Mouse (Mus musculus) cerebellum, postnatal 14 days (tissue): ENCODE measurements around the gene Atg4d.
"Not testable (repeated sequence)": the region's sequence is repeated elsewhere in the genome, so short reads cannot be mapped to it uniquely, and the experiment has no call there.

Source experiments
- DNase-seq, 2 experiments: peaks; one replicate each; pipeline ENCODE4 v3.0.0; 2021; ENCODE audit warnings: mixed read lengths in 2 of 2

Atg4d gene

DNA sequence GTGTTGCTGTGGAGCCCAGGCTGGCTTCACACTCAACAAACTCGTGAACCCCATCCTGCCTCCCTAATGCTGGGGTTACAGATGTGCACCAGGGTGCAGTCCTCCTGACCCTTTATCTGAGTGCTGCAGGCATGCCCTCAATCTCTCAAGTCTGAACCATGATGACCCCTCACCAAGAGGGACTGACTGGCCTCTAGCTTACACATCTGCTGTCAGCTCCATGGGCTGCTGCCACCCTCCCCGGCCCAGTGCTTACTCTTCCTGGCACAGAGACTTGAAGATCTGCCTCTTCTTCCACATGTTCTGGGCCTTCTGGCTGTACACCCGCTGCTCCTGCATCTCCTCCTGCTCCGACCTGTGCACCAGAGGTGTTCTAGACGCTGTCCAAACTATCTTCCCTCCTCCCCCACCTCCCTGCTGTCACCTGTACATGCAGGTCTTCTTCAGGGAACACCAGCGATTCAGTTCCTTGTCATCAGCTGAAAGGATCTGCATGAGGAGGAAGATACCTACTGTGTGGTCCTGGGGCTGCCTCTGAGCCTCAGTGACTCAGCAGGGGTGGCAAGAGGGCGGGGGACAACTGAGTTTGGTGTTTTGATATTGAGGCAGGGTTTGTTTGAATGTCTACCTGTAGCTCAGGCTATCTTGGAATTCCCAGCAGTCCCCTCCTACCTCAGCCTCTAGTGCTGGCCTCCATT lies 10.1 kb downstream of the Atg4d start:
- no peak for DNase-seq

DNA sequence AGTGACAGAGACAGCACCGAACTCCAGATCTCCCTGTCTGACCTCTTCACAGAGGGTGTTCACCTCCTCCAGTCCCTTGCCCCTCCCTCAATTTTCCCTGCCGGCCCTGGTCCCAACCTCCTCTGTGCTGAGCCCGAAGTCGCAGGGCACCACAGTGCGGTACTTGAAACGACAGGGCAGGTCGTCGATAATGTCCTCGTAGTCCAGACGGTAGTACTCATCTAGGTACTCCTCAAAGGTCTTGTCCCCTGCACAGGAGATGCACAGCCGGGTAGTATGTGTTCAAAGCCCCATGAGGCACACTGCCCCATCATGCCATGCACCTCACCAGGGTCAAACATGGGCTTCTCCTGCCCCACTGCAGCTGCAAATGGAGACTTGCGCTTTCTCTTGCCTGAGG lies 10.6 kb downstream of the Atg4d start:
- no peak for DNase-seq

DNA sequence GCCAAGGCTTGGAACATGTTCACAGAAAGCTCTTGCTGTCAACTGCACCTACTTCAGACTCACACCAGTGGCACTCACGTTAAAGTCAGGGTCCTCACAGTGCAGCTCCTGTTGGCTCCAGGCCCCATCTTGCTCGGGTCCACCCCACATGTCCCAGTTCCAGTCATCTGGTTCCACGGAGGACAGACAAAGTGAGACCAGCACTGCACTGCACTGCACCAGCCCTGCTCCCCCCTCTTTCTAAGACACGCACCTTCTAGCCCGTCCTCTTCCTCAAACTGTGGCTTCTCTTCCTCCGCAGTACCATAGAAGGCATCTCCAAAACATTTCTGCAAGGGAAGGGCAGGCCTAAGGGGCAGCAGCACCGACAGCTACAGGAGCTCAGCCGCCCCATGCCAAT lies 11.2 kb downstream of the Atg4d start:
- no peak for DNase-seq

DNA sequence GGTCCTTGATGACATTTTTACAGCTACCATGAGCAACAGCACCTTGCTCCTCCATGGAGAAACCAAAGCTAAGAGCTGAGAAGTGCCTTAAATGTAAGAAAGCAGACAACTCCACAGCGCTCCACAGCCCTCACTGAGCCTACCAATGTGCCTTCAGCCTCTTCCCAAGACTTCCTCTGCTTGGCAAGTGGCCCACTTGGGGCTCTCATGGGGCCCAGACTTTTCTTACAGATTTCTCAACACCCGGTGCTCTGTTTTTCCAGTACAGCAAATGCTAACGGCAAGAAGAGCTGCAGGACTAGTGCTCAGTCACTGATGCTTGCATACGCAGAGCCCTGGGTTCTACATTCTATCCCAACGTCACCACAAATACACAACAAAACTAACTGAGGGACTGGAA lies 12.7 kb downstream of the Atg4d start:
- DNase-seq, result no peak

DNA sequence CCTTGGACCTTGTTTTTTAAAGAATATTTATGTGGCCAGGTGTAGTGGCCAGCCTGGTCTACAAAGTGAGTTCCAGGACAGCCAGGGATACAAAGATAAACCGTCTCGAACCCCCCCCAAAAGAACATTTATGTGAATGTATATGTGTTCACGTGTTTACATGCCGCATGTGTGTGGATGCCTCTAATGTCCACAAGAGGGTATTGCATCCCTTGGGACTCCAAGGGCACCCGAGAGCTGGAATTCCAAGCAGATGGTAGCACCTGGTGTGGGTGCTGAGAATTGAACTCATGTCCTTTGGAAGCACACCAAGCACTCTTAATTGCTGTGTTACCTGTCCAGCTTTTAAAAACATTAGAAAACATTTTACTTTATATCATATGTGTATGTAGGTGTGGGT lies 18.5 kb downstream of the Atg4d start:
- DNase-seq, result no peak

DNA sequence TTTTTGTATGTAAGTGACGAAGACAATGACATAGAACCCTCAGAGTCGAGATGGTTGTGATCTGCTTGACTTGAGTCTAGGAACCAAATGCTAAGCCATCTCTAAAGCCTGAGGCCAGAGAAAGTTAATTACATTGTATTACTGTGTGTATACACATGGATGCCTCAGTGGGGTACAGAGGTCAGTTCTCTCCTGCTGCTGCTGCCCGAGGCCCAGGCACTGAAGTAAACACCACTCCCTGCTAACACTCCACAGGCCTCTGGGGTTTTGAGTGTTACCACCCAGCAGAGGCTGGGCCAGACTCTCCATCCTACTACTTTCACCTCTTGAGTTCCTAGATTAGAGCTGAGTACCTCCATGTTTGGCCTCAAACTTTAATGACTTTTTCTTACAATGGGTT lies 18.9 kb downstream of the Atg4d start:
- no peak for DNase-seq

DNA sequence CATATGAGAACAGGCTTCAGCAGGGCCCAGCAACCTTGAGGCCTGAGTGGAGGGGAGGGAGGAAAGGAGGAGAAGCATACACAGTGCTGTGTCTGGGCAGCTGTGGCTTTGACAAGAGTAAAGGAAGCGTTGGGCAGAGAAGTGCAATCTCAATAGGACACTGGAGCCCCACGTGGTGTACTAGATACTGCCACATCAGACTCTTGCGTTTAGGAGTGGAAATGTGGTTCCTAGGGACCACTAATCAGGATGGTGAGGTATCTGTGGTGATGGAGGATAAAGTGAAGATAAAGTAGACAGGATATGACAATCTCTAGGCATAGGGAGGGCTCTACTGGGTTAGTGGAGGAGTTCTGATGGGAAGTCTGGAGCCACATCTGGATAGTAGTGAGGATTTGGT lies 21.7 kb downstream of the Atg4d start:
- DNase-seq, result no peak

DNA sequence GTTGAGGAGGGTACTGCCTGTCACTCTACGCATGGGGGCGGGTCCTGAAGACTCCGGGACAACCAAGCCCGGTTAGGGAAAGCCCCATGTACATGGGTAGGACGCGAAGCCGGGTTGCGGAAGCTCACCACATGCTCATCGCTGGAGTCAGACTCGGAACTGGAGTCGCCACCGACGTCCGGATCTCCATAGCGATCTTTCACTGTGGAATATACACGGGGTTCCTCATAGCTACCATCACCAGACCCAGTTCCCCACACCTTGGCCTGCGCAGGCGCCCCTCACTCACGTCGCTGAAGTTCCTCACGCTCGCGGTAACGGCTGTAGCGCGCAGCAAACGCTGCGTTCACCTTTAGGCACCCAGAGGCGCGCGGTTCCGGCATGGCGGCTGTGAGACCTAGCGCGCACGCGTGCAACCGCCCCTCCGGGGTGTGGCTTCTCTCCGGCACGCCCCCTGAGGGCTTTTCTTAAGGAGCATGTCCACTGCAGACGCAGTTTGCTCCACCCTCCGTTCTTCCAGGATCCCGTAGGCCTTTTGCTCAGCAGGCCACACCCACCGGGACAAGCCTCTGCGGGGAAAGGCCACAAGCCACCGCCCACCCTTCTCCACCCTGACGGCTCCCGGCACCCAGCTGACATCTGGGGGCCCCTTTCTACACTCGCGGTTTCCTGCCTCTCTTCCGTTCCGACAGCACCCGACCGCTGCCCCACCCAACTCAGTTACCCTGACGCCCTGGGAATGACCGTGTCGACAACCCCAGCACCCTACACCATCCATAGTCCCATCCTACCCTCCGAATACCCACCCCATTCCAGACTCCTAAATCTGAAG lies 22.7 kb downstream of the Atg4d start, which contains the start of gene Kri1:
TSS of gene Kri1 (minus strand) at position 399 of the 832 bp plus-strand sequence.
- peak; percentile 97 for DNase-seq

DNA sequence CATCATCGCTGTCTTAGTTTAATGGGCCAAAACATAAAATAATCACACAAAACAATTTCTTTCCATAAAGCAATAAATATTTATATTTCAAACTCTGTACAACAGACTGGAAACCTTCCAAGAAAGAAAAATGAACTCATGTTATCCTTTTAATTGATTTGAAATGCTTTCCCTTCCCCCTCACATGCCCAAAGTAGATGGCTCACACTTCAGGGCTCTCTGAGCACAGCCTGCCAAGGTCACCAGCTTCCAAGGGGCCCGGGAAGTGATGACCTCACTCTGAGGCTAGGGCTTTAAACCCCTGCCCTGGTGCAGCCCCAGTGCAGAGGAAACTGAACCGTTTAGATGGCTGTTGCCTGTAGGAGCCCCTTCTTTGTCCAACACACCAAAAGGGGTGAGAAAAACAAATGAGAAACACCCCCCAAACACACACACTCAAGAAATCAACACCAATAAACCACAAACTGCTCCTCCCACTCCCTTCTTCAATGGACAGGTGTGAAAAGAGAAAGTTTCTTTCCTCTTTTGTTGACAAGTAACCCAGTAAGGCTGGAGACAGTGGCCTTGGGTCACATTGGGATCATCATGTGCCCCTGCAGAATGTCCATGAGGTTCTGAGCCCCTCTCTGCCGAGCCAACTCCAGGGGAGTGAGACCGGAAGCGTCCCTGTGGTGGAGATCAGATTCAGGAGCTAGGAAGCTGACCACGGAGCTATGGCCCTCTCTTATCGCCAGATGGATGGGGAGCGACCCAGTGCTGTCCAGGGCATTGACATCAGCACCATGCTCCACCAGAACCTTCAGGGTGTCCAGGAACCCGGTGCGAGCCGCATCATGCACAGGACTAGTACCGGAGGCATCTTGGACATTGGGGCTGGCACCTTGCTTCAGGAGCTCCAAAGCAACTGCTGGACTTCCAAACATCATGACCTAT lies 23.6 kb downstream of the Atg4d start:
- DNase-seq, result no peak

DNA sequence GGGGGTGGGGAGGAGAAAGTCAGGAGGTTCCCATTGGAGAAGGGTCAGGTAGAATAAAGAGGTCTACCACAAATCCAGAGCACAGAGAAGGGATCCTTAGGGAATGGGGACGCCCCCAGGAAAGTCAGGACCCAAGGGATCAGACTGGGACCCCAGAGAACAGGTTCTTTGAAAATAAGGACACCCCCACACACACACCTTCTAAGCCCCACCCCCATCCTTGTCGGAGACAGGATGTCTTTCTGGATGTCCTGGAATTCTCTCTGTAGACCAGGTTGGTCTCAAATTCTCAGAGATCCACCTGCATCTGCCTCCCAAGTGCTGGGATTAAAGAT lies 24.2 kb downstream of the Atg4d start:
- DNase-seq, result no peak

DNA sequence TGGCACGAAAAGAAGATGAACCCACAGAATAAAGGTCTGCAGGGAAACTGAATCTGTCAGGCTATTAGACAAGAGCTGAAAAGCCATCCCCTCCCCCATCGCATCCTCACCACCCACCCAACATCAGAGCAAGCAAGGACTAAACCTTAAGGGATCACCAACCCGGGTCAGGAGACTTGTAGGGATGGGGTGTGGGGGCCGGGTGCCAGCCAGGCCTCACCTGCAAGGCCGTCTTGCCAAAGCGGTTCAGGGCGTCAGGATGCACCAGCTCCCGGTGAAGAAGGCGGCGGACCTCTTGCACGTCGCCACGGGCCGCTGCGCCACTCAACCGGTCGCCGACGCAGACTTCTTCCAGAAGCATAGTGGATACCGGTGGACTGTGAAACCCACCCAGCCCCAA lies 25.5 kb downstream of the Atg4d start:
- DNase-seq, result peak in 1 of 2 experiments; percentile 71

DNA sequence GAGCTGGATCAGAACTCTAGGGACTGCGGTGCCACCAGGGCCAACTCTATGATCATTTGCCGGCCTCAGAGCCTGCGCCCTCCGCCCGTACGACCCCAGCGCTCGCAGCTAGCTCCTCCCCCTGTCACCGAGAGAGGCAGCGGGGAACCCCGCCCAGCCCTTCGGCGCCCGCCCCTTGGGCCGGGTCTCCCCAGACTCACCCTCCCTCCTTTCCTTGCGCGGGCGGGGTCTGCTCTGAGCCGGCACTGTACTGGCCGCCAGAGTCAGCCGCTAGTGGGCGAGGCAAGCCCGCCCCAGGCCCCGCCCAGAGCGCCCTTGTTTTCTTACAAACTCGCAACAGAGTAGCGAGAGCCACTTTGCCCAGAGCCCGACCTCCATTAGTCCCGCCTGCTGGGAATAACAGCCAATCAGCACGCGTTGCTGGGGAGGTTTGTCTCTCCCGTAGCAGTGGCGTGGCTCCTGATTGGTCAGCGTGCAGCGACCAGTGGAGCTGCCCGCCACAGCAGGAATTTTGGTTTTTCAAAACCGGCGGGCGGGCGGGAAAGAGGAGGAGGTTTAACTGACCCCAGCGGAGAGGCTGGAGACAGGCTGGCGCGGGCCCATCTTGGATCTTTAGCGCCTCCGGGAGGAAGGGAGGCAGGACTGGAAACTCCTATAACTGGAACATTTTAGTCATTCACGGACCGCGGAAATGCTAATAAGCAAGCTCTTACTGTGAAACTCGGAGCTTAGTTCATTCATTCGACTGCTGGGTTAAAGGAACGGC lies 26.1 kb downstream of the Atg4d start, which contains the start of gene Cdkn2d:
TSS of gene Cdkn2d (minus strand) at position 386 of the 766 bp plus-strand sequence.
- DNase-seq, result peak; percentile 100

DNA sequence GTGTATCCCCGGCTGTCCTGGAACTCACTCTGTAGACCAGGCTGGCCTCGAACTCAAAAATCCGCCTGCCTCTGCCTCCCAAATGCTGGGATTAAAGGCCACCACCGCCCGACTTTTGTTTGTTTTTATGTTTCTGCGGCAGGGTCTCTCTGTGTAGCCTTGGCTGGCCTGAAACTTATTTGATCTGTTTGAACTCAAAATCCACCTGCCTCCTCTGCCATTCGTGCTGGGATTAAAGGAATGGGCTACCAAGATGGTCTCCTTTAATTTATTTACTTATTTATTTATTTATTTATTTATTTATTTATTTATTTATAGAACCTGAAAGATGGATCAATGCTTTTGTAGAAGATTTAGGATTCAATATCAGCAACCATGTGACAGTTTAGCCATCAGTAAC lies 26.8 kb downstream of the Atg4d start:
- not testable (repeated sequence) for DNase-seq

DNA sequence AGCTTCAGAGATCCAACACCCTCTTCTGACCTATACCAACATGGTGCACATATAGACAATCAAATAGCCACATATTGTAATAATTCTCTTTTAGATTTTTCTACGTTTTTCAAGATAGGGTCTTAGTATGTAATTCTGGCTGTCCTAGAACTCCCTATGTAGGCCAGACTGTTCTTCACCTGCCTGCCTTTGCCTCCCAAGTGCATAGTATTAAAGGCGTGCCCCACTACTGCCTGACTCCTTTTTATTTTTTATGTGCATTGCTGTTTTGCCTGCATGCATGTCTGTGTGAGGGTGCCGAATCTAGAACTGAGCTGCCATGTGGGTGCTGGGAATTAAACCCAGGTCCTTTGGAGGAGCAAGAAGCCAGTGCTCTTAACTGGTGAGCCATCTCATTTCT lies 27.2 kb downstream of the Atg4d start:
- no peak for DNase-seq

DNA sequence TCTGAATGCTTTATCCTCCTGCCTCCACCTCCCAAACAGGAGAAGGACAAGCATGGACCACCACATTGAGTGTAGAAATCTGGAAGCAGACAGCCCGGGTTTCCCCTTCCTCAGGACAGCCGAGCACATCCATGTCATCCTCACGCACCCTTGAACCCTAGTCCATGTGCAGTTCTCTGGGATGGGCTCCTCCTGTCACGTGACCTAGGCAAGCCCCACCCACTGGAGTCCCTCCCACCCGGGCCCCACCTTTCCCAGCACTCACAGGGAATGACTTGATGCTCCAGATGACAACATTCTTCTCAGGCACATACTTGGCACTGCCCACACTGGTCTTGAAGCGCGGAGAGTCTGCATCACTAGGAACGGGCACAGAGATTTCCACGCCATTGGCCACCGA lies 33.9 kb downstream of the Atg4d start:
- no peak for DNase-seq

DNA sequence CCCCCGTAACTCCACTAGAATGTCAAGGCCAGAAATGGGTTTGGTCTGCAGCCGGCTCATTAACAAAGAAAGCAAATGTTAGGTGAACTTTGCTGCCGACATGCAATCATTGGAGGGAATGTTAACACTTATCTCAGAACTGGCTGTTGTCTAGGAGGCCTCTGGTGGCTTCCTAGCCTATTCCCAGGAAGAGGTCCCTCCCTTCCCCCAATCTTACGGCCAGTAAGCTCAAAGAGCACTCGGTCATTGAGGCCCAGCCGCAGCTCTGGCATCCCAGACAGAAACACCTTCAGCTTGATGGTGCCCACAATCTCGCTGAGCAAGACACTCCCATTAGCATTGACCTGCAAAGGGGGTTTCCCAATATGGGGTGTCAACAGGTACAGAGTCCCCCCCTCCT lies 40.0 kb downstream of the Atg4d start:
- no peak for DNase-seq

DNA sequence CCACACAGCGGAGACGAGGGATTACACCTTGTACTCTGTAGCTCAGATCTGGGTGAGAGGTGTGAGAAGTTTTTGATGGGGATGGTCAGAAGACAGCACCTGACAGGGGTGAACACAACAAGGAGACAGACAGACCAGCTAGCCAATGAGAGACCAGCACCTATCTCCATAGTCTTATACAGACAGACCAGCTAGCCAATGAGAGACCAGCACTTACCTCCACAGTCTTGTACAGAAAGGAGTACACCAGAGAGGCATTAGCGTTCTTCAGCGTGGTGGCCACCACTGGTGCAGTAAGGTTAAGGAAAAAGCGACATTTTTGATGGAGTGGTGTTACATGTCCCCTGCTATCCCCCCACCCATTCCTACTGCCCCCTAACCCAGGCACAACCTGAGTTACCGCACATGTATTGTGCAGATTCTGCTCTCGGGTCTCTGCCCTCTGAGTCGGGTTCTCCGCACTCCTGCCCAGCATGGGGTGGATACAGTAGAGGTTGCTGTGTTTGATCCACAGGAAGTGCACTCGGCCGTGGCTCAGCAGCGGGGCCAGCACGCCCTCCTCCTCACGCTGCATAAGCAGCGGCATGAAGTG lies 44.2 kb downstream of the Atg4d start:
- no peak for DNase-seq

DNA sequence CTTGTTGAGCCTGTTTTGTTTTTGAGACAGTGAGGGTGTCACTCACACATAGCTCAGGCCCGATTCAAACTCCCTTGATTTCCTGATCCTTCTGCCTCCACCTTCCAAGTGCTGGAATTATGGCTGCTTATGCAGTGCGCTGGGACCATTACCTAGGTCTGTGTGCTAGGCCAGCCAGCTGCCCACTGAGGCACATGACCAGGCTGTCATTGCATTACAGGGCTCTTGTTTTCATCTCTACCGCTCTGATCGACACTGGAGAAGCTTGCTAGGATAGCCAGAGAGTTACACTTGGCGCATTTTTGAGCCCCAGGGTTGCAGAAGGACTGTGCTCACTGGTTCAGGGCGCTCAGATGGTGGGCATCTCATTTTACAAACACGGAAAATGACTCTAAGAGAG lies 46.6 kb downstream of the Atg4d start:
- no peak for DNase-seq

DNA sequence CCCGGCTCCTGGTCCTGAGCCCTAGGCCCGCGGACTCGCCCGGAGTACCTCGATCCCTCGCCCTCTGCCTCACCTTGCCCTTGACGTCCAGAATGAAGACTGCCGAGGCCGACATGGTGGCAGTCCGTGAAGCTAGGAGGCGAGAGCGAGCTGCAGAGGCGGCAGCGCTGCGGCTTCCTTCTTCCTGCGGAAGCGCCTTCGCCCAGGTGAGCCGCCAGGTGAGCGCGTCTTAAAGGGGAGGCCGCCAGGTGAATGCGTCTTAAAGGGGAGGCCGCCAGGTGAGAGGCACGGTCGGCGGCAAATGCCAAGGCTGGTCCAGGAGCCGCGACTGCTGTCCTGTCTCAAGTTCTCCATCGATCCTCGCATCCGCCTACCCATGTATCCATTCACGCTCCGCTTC lies 47.0 kb downstream of the Atg4d start, which contains the start of gene Ap1m2:
TSS of gene Ap1m2 (minus strand) at position 204 of the 400 bp plus-strand sequence.
- peak in 1 of 2 experiments; percentile 26 for DNase-seq

DNA sequence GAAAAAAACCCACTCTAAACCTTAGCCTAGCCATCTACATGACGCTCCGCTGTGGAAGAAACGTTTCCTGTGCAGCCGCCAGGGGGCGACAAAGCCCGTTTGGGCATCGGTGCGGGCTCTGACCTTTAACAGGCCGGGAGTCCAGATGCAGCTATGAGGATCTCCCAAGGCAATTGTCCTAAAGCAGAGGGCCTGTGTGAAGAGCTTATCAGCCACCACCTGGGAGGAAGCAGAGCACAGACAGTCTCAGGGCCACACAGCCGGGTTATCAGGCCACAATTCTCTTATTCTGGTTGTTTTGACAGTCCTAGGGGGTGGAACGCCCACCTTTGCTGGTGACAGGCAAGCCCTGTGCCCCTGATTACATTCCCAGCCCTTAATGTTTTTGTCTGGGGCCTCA lies 48.3 kb downstream of the Atg4d start:
- peak; percentile 95 for DNase-seq

DNA sequence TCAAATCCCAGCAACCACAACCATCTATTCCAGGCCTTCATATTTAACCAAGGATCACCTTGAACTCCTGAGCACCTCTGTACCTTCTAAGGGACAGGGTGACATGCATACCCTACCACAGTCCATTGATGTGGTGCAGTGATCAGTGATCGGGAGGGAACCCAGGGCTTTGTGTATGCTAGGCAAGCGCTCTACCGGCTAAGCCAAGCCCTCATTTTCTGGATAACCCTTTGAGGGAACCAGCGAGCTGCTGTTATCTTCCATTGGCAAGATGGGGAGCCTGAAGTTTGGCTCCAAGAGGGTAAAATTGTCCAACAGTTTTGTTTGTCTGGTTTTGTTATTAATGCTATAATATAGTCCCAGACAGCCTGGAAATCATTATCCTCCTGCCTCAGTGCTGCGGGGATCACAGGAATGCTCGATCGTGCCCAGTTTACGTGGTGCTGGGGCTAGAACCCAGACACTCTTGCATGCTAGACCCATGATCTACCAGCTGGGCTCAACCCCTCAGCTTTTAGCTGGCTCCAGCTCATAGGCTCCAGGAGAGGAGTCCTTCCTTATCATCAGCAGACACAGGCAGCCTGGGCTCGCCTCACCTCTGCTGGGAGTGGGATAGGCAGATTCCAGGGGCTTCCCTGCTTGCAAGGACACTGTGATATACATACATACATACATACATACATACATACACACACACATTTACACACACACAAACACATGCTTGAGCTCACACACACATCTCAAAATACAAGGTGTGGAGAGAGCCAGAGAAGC lies 49.5 kb downstream of the Atg4d start:
- no peak for DNase-seq
